Mouse (Mus musculus): ENCODE results near the gene Tspan5.

Tspan5 gene

GRCm38 (mm10) chr3:138744030-138744774 is 2.2 kb downstream of the Tspan5 start:
- DNase-seq (ENCODE audit: low spot score) = no peak

- no peak for DNase-seq (ENCODE audit: low spot score)
Observed at GRCm38 (mm10) chr3:138745091-138745490, 3.1 kb downstream of the Tspan5 start.

- DNase-seq (ENCODE audit: low spot score) = no peak
Observed at GRCm38 (mm10) chr3:138745596-138745995, 3.6 kb downstream of the Tspan5 start.

GRCm38 (mm10) chr3:138746556-138746955 is 4.6 kb downstream of the Tspan5 start:
- no peak for DNase-seq (ENCODE audit: low spot score)

- DNase-seq (ENCODE audit: low spot score) = no peak
Observed at GRCm38 (mm10) chr3:138747035-138747434, 5.0 kb downstream of the Tspan5 start.

- DNase-seq (ENCODE audit: low spot score) = no peak
Observed at GRCm38 (mm10) chr3:138747985-138748384, 6.0 kb downstream of the Tspan5 start.

GRCm38 (mm10) chr3:138749645-138750044 is 7.7 kb downstream of the Tspan5 start:
- DNase-seq (ENCODE audit: low spot score) = no peak

- no peak for DNase-seq (ENCODE audit: low spot score)
Observed at GRCm38 (mm10) chr3:138751328-138751727, 9.3 kb downstream of the Tspan5 start.

GRCm38 (mm10) chr3:138752056-138752455 is 10.1 kb downstream of the Tspan5 start:
- no peak for DNase-seq (ENCODE audit: low spot score)

- DNase-seq (ENCODE audit: low spot score) = no peak
Observed at GRCm38 (mm10) chr3:138752769-138753168, 10.8 kb downstream of the Tspan5 start.

- no peak for DNase-seq (ENCODE audit: low spot score)
Observed at GRCm38 (mm10) chr3:138753182-138753885, 11.3 kb downstream of the Tspan5 start.

- no peak for DNase-seq (ENCODE audit: low spot score)
Observed at GRCm38 (mm10) chr3:138754328-138754727, 12.3 kb downstream of the Tspan5 start.

- no peak for DNase-seq (ENCODE audit: low spot score)
Observed at GRCm38 (mm10) chr3:138757283-138757682, 15.3 kb downstream of the Tspan5 start.

- no peak for DNase-seq (ENCODE audit: low spot score)
Observed at GRCm38 (mm10) chr3:138759968-138760684, 18.1 kb downstream of the Tspan5 start.

- no peak for DNase-seq (ENCODE audit: low spot score)
Observed at GRCm38 (mm10) chr3:138760685-138761119, 18.7 kb downstream of the Tspan5 start.

- no peak for DNase-seq (ENCODE audit: low spot score)
Observed at GRCm38 (mm10) chr3:138761531-138761930, 19.5 kb downstream of the Tspan5 start.

GRCm38 (mm10) chr3:138763941-138764340 is 21.9 kb downstream of the Tspan5 start:
- no peak for DNase-seq (ENCODE audit: low spot score)

- no peak for DNase-seq (ENCODE audit: low spot score)
Observed at GRCm38 (mm10) chr3:138764782-138765181, 22.8 kb downstream of the Tspan5 start.

GRCm38 (mm10) chr3:138767034-138767433 is 25.0 kb downstream of the Tspan5 start:
- DNase-seq (ENCODE audit: low spot score) = no peak

GRCm38 (mm10) chr3:138768541-138769093 is 26.6 kb downstream of the Tspan5 start:
- DNase-seq (ENCODE audit: low spot score) = no peak

GRCm38 (mm10) chr3:138770650-138771331 is 28.8 kb downstream of the Tspan5 start:
- DNase-seq (ENCODE audit: low spot score) = no peak
